Mouse (Mus musculus): ENCODE measurements around the gene Slc34a1. TPM values are rescaled to one million over a fixed set of nuclear protein-coding genes. Genes with fewer than 3 reads are reported as not detected.

Gene Slc34a1
- total and polyA plus RNA-seq, 2 experiments from 2014 or later, result 0.95 TPM; not detected in 1

GRCm38 (mm10) chr13:55463399-55464026 lies 65.5 kb downstream of the Slc34a1 start:
- ATAC-seq (peak; percentile 4; the same call in 1 of the 2 replicates), DNase-seq (no peak)
- peak overlapping the region; percentile 89 for H3K4me3 ChIP-seq (ENCODE audit: low read depth, low read length)
- peaks cover 22% of the 10 kb centered on the region for H3K36me3 ChIP-seq (ENCODE audit: insufficient read depth)
- H3K27me3 ChIP-seq (ENCODE audit: insufficient read depth, low read length), result no peaks in the 10 kb centered on the region
- H3K4me1 ChIP-seq (ENCODE audit: insufficient read depth), result peaks cover 22% of the 10 kb centered on the region
- WGBS, result 5% methylated on average over 14 of the region's 14 CpGs
- peak overlapping the region; percentile 97 for H3K27ac ChIP-seq (ENCODE audit: low read depth, low read length)
- TF ChIP-seq CTCF (IDR thresholded peaks at IDR 0.05; ENCODE audit: low read depth), result no peak
- peak overlapping the region; percentile 97 for H3K9ac ChIP-seq
- H3K4me2 ChIP-seq (ENCODE audit: low read depth), result peak overlapping the region; percentile 83
- no peaks in the 10 kb centered on the region for H3K9me3 ChIP-seq (ENCODE audit: low read length)

- peaks cover 14% of the 10 kb centered on the region for H3K36me3 ChIP-seq (ENCODE audit: insufficient read depth)
- peak; percentile 77 for ATAC-seq
- 2% methylated on average over 83 of the region's 84 CpGs for WGBS
- H3K4me1 ChIP-seq (ENCODE audit: insufficient read depth), result peaks cover 22% of the 10 kb centered on the region
- DNase-seq, result peak; percentile 92
- no peak for TF ChIP-seq CTCF (IDR thresholded peaks at IDR 0.05; ENCODE audit: low read depth)
- H3K27ac ChIP-seq (ENCODE audit: low read depth, low read length), result peak within 1 kb of the TSS; percentile 97
- peak within 1 kb of the TSS; percentile 97 for H3K9ac ChIP-seq
- peak within 1 kb of the TSS; percentile 83 for H3K4me2 ChIP-seq (ENCODE audit: low read depth)
- H3K4me3 ChIP-seq (ENCODE audit: low read depth, low read length), result peak within 1 kb of the TSS; percentile 89
- H3K27me3 ChIP-seq (ENCODE audit: insufficient read depth, low read length), result no peaks in the 10 kb centered on the region
- no peaks in the 10 kb centered on the region for H3K9me3 ChIP-seq (ENCODE audit: low read length)
These were observed 66.3 kb downstream of the Slc34a1 start, which contains the start of gene Prr7 for GRCm38 (mm10) chr13:55464027-55464884. TSS of gene Prr7 (plus strand) at chr13:55464267.

- peak overlapping the region; percentile 97 for H3K27ac ChIP-seq (ENCODE audit: low read depth, low read length)
- peak overlapping the region; percentile 89 for H3K4me3 ChIP-seq (ENCODE audit: low read depth, low read length)
- no peak for TF ChIP-seq CTCF (IDR thresholded peaks at IDR 0.05; ENCODE audit: low read depth)
- H3K9ac ChIP-seq, result peak overlapping the region; percentile 97
- DNase-seq, result no peak
- peak; percentile 9; the same call in 1 of the 2 replicates for ATAC-seq
- H3K4me2 ChIP-seq (ENCODE audit: low read depth), result peak overlapping the region; percentile 83
- no peaks in the 10 kb centered on the region for H3K27me3 ChIP-seq (ENCODE audit: insufficient read depth, low read length)
- H3K36me3 ChIP-seq (ENCODE audit: insufficient read depth), result peaks cover 5% of the 10 kb centered on the region; the same call in 1 of the 2 replicates
- H3K9me3 ChIP-seq (ENCODE audit: low read length), result no peaks in the 10 kb centered on the region
- WGBS, result 9% methylated on average over 3 of the region's 3 CpGs
- peaks cover 25% of the 10 kb centered on the region for H3K4me1 ChIP-seq (ENCODE audit: insufficient read depth)
These were observed 67.2 kb downstream of the Slc34a1 start for GRCm38 (mm10) chr13:55465184-55465583.

Small RNA genes within 50 kb of the gene (microRNA-seq; reads per million reads assigned to microRNA genes)
- gene Mir6943, result 0 to 0.61 reads per million in 2 experiments

Other genes with a start within 250 kb of the Slc34a1 start
- gene Fgfr4, start 245.5 kb upstream of the Slc34a1 start, total RNA-seq (2014; rRNA removed), result 0.08 and 0.19 TPM in 2 replicates
- gene Fgfr4, start 245.5 kb upstream of the Slc34a1 start, polyA plus RNA-seq (2015; fragmentation: Nextera tagmentation; extraction: Ambion mirVana), result 0.33 and 0.40 TPM in 2 replicates
- gene Nsd1, start 188.4 kb upstream of the Slc34a1 start, total RNA-seq (2014; rRNA removed), result 81.2 and 104 TPM in 2 replicates
- gene Nsd1, start 188.4 kb upstream of the Slc34a1 start, polyA plus RNA-seq (2015; fragmentation: Nextera tagmentation; extraction: Ambion mirVana), result 37.5 and 48.2 TPM in 2 replicates
- gene Prelid1, start 77.7 kb upstream of the Slc34a1 start, total RNA-seq (2014; rRNA removed), result 159 and 187 TPM in 2 replicates
- 313 and 316 TPM in 2 replicates for gene Prelid1, start 77.7 kb upstream of the Slc34a1 start, polyA plus RNA-seq (2015; fragmentation: Nextera tagmentation; extraction: Ambion mirVana)
- gene Rab24, start 76.2 kb upstream of the Slc34a1 start, total RNA-seq (2014; rRNA removed), result 67.3 and 77.4 TPM in 2 replicates
- gene Rab24, start 76.2 kb upstream of the Slc34a1 start, polyA plus RNA-seq (2015; fragmentation: Nextera tagmentation; extraction: Ambion mirVana), result 92.3 and 99.4 TPM in 2 replicates
- gene Mxd3, start 68.4 kb upstream of the Slc34a1 start, total RNA-seq (2014; rRNA removed), result 10.1 and 10.5 TPM in 2 replicates
- 7.3 and 9.4 TPM in 2 replicates for gene Mxd3, start 68.4 kb upstream of the Slc34a1 start, polyA plus RNA-seq (2015; fragmentation: Nextera tagmentation; extraction: Ambion mirVana)
- 55.2 and 62.6 TPM in 2 replicates for gene Lman2, start 35.4 kb upstream of the Slc34a1 start, total RNA-seq (2014; rRNA removed)
- gene Lman2, start 35.4 kb upstream of the Slc34a1 start, polyA plus RNA-seq (2015; fragmentation: Nextera tagmentation; extraction: Ambion mirVana), result 32.8 TPM in 2 replicates
- gene Rgs14, start 28.5 kb upstream of the Slc34a1 start, total RNA-seq (2014; rRNA removed), result 4.0 and 4.4 TPM in 2 replicates
- gene Rgs14, start 28.5 kb upstream of the Slc34a1 start, polyA plus RNA-seq (2015; fragmentation: Nextera tagmentation; extraction: Ambion mirVana), result 2.5 and 3.9 TPM in 2 replicates
- not detected in 2 replicates for gene Pfn3, start 17.0 kb downstream of the Slc34a1 start, total RNA-seq (2014; rRNA removed)
- 0.93 and 1.5 TPM in 2 replicates for gene Pfn3, start 17.0 kb downstream of the Slc34a1 start, polyA plus RNA-seq (2015; fragmentation: Nextera tagmentation; extraction: Ambion mirVana)
- gene F12, start 28.6 kb downstream of the Slc34a1 start, total RNA-seq (2014; rRNA removed), result 0.15 TPM in 1 of 2 replicates, not detected in the other
- gene F12, start 28.6 kb downstream of the Slc34a1 start, polyA plus RNA-seq (2015; fragmentation: Nextera tagmentation; extraction: Ambion mirVana), result 0.45 and 0.51 TPM in 2 replicates
- 79.5 and 88.2 TPM in 2 replicates for gene Grk6, start 46.9 kb downstream of the Slc34a1 start, total RNA-seq (2014; rRNA removed)
- 38.5 and 40.8 TPM in 2 replicates for gene Grk6, start 46.9 kb downstream of the Slc34a1 start, polyA plus RNA-seq (2015; fragmentation: Nextera tagmentation; extraction: Ambion mirVana)
- 108 and 118 TPM in 2 replicates for gene Prr7, start 66.1 kb downstream of the Slc34a1 start, total RNA-seq (2014; rRNA removed)
- 7.8 and 8.7 TPM in 2 replicates for gene Prr7, start 66.1 kb downstream of the Slc34a1 start, polyA plus RNA-seq (2015; fragmentation: Nextera tagmentation; extraction: Ambion mirVana)
- gene Dbn1, start 89.9 kb downstream of the Slc34a1 start, total RNA-seq (2014; rRNA removed), result 545 and 619 TPM in 2 replicates
- gene Dbn1, start 89.9 kb downstream of the Slc34a1 start, polyA plus RNA-seq (2015; fragmentation: Nextera tagmentation; extraction: Ambion mirVana), result 603 and 619 TPM in 2 replicates
- 26.6 and 36.7 TPM in 2 replicates for gene Pdlim7, start 115.5 kb downstream of the Slc34a1 start, total RNA-seq (2014; rRNA removed)
- 114 and 115 TPM in 2 replicates for gene Pdlim7, start 115.5 kb downstream of the Slc34a1 start, polyA plus RNA-seq (2015; fragmentation: Nextera tagmentation; extraction: Ambion mirVana)
- gene Dok3, start 131.1 kb downstream of the Slc34a1 start, total RNA-seq (2014; rRNA removed), result 2.5 and 4.8 TPM in 2 replicates
- gene Dok3, start 131.1 kb downstream of the Slc34a1 start, polyA plus RNA-seq (2015; fragmentation: Nextera tagmentation; extraction: Ambion mirVana), result 0.82 TPM in 2 replicates
- gene Ddx41, start 138.5 kb downstream of the Slc34a1 start, total RNA-seq (2014; rRNA removed), result 65.2 and 69.6 TPM in 2 replicates
- gene Ddx41, start 138.5 kb downstream of the Slc34a1 start, polyA plus RNA-seq (2015; fragmentation: Nextera tagmentation; extraction: Ambion mirVana), result 46.1 and 51.7 TPM in 2 replicates
- 88.4 and 93.1 TPM in 2 replicates for gene Fam193b, start 172.9 kb downstream of the Slc34a1 start, total RNA-seq (2014; rRNA removed)
- gene Fam193b, start 172.9 kb downstream of the Slc34a1 start, polyA plus RNA-seq (2015; fragmentation: Nextera tagmentation; extraction: Ambion mirVana), result 41.2 and 41.6 TPM in 2 replicates
- gene Tmed9, start 175.5 kb downstream of the Slc34a1 start, total RNA-seq (2014; rRNA removed), result 52.9 and 56.3 TPM in 2 replicates
- gene Tmed9, start 175.5 kb downstream of the Slc34a1 start, polyA plus RNA-seq (2015; fragmentation: Nextera tagmentation; extraction: Ambion mirVana), result 102 TPM in 2 replicates
- gene B4galt7, start 201.7 kb downstream of the Slc34a1 start, total RNA-seq (2014; rRNA removed), result 57.6 and 63.1 TPM in 2 replicates
- 36.1 and 43.0 TPM in 2 replicates for gene B4galt7, start 201.7 kb downstream of the Slc34a1 start, polyA plus RNA-seq (2015; fragmentation: Nextera tagmentation; extraction: Ambion mirVana)
- gene Caml, start 224.8 kb downstream of the Slc34a1 start, total RNA-seq (2014; rRNA removed), result 87.8 and 115 TPM in 2 replicates
- 116 and 121 TPM in 2 replicates for gene Caml, start 224.8 kb downstream of the Slc34a1 start, polyA plus RNA-seq (2015; fragmentation: Nextera tagmentation; extraction: Ambion mirVana)
- 28.0 and 34.7 TPM in 2 replicates for gene Ddx46, start 236.8 kb downstream of the Slc34a1 start, total RNA-seq (2014; rRNA removed)
- gene Ddx46, start 236.8 kb downstream of the Slc34a1 start, polyA plus RNA-seq (2015; fragmentation: Nextera tagmentation; extraction: Ambion mirVana), result 17.7 and 20.1 TPM in 2 replicates

All from forebrain, postnatal 0 days (tissue).